Mouse (Mus musculus) adrenal gland (tissue): ENCODE measurements around the gene Pole3.
"Not testable (repeated sequence)": the region's sequence is repeated elsewhere in the genome, so short reads cannot be mapped to it uniquely, and the experiment has no call there.

Experiments used
- intact Hi-C: fragments of 180-260 bp; cut with DNase I; formaldehyde crosslinking; loops from one replicate; pipeline ENCODE4 v1.15.1; 2025

Pole3 gene

GRCm38 (mm10) chr4:62494230-62494629 is 30.6 kb downstream of the Pole3 start:
- intact Hi-C loops, result no loop called here

DNA sequence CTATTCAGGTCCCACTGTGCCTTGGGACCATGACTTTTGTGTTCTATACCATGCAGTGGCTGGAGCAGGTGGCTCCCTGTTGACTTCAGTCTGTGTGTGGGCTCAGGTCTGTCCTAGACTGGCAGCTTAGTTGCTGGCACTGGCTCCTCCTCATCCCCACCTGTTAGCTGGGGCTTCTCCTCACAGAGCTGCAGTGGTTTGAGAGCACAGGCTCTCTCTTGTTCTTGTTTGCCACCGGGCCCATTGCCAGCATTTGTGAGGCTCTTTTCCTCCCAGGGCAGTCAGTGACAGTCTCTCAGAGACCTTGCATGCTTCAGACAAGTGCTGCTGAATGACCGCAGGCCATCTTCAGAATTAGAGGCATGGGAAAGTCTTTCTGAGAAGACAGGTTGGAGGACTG is 32.2 kb downstream of the Pole3 start:
- intact Hi-C loops, result no loop called here

- intact Hi-C loops, result no loop called here
Measured at GRCm38 (mm10) chr4:62487914-62488313, 37.0 kb downstream of the Pole3 start.

- intact Hi-C loops, result no loop called here
Measured at GRCm38 (mm10) chr4:62487172-62487571, 37.7 kb downstream of the Pole3 start.

- intact Hi-C loops, result no loop called here
Measured at GRCm38 (mm10) chr4:62486162-62486696, 38.6 kb downstream of the Pole3 start.

- intact Hi-C loops, result no loop called here
Measured at GRCm38 (mm10) chr4:62485450-62486161, 39.3 kb downstream of the Pole3 start.

DNA sequence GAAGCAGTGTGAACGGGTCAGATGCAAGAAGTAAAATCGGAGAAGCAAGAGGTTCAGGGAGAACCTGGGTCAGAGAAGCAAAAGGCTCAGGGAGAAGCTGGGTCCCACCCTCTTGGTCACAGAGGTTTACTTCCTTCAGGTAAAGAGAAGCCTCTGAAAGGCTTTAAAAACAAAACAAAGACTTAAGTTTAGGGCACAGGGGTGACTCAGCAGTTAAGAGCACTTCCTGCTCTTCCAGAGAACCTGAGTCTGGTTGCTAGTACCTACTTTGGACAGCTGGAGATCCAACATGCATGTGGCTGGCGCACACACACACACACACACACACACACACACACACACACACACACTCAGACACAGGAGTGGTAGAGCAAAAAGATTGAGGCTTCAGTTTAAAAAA is 39.9 kb downstream of the Pole3 start:
- intact Hi-C loops, result no loop called here

DNA sequence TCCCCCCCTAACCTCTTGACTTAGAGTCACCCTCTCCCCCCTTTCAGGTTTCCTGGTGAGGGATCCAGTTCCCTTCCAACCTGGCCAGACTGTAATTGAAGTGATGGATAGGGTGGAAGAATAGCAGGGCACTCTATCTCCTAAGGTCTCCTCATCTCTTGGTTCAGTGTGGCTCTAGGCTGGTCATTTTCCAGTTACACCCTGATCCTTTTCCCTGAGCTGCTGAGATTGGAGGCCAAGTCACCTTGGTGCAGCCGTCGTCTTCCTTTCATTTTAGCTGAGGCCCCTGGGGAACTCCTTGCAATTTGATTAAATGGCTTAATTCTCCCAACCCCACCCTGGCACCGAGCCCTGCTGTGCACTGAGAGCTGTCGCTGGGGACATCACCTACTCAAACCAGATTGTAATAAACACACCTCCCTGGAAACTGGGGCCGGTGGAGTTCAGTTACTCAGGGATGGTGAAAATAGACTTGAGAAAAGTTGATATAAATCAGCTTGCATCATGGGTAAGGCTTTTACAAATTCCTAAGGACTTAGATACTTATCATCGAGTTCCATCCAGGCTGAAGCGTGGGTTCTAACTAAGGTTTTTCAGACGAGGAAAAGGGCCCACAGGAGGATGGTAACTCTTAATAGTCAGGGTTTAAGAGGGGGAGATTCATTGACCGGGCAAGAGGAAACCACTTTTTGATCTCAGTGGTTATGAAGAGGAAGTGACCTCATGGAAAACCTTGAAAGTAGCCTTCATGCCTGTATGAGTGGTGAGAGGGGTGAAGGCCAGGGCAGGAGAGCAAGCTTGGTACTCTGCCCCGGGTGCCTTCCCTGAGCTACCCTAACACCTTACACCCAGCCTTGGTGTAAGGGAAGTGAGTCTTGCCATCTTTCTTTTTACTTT is 43.9 kb downstream of the Pole3 start:
- intact Hi-C loops, result no loop called here

GRCm38 (mm10) chr4:62479937-62480708 is 44.7 kb downstream of the Pole3 start, which contains the start of gene Bspry:
Gene Bspry, plus strand, starts transcription at chr4:62480053.
- intact Hi-C loops, result no loop called here

DNA sequence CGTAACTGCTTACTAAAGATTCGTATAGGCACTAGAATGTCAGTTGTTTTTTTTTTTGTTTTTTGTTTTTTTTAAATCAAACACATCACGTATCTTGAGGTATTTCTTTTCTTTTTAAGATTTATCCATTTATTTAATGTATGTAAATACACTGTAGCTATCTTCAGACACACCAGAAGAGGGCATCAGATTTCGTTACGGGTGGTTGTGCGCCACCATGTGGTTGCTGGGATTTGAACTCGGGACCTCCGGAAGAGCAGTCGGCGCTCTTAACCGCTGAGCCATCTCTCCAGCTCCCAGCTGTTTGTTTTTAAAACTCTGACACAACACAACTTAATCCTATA is 45.3 kb downstream of the Pole3 start:
- intact Hi-C loops, result not testable (repeated sequence)

DNA sequence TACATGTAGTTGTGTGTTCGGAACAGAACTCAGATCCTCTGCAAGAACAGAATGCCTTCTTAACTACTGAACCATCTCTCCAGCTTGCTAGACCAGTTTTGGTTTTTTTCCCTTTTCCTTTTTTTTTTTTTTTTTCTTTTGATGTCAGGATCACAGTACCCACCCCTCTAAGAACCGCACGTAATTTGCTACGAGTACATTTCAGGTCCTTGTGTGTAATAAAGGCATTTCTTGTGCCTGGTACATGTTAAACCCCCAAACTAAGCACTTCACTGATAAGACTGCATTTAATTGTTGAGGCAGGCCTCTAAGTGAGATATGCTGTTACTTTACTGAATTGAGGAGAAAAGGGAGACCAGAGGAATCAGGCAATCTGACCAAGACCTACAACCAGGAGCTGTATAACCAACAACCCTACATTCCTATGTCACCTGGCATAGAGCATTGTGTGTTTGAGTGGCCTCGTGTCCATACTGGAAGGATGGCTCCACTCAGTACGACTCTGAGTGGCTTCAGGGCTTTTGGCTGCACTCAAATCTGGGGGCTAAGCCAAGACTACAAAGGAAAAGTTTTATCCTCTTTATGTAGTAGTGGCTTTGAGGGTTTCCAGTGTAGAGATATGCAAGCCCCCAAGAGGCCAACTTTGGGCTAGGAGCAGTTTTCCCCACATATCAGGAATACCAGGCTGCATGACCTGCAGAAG is 47.2 kb downstream of the Pole3 start:
- intact Hi-C loops, result no loop called here

DNA sequence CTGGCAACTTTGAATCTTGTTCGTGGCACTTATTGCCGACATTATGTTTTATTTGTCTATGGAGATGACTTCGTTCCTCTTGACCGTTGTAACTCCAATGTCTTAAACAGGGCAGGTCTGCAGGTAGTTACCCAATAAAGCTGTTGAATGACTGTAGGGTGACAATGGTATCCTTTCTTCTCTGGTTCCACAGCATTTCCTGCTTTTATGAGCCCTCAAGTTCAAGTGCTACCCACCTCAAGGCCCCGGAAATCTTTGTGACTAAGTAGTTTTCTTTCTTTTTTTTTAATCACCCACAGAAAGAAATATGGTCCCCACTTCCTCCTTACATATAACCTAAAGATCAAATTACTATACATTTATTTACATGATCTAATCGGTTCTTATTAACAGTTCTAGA is 49.1 kb downstream of the Pole3 start:
- intact Hi-C loops, result no loop called here

- intact Hi-C loops, result no loop called here
Measured at GRCm38 (mm10) chr4:62475131-62475530, 49.7 kb downstream of the Pole3 start.
